Mouse (Mus musculus): ENCODE data around the gene Zbtb20.

The Zbtb20 gene

DNA sequence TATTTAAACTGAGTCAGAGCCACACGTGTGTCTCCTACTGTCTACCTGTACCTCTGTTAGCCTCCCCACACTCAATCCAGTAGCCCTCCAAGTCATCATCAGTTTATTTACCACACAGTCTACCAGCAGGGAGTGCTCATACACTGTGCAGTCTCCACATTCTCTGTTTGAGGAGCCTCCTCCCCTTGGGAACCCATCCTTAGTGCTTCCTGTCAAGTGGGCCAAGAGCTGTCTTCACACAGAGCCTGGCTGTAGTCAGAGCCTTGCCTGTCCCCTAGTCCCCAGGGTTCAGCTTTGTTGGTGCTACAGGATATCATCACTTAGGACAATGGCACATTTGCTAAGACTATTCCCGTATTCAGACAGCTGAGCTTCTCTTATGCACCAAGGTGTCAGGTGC, 519.1 kb downstream of the Zbtb20 start:
- in situ Hi-C loops (cut with MboI, MseI) = no loop called here

DNA sequence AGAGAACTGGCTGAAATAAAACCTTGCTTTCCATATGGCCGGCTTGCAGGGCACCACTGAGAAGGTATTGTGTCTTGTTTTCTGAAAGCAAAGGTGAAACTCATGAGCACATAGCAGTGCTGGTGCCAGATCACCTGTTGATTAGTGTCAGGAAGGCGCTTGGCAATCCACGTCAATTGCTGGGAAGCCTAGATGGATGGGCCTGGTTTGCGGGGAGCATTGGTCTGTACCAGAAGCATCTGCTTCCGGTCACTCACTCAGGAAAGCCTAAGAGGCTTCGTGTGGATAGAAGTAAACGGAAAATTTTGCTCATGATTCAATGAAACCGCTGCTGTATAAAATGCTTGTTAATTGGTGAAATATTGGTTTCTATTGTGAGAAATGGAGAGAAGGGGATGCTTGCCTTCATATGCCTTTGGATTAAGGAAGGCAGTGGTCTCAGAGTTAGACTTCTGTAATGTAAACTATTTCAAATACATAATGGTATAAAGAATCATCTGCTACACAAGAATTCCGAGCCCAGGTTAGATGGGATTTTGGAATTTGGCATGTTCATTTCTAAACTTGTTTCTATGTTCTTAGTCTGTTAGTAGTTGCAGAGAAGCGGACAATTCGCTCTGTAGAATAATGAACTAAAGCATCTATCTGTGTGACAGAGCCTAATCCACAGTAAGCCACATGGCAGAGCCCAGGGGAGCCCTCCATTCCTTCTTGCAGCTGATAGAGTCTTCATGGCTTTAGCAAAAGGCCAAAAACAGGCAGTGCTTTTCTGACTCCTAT, 521.4 kb downstream of the Zbtb20 start:
- in situ Hi-C loops (cut with MboI, MseI) = no loop called here

DNA sequence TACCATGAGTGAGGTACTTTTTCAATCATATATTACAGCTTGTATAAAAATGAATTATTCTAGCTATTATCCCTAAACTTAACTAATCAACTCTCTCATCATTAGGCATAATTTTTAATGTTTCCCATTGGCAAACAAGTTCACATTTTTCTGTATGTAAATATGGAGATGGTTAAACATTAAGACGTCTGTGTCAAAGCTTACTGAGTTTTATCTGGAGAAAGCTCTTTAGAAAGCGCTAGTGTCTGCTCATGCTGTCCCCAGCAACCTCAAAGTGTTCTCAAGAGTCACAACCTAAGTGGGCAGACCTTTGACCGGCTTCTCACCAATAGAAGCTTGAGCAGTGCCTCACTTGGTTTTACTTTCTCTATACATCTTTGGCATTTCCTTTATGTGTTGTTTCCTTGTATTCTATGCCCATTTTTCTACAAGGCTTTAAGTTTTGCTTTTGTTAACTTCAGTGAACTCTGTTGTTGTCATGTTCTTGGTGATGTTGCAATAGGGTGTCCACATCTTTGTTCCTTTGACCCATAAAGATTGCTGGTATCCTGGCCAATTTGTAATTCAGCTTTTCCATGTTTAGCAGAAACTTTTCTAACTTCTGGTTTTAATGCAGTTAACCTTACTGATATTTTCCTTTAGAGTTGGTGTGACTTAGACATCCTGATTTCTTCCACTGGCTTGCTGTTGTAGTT, 522.1 kb downstream of the Zbtb20 start:
- in situ Hi-C loops (cut with MboI, MseI) = no loop called here

DNA sequence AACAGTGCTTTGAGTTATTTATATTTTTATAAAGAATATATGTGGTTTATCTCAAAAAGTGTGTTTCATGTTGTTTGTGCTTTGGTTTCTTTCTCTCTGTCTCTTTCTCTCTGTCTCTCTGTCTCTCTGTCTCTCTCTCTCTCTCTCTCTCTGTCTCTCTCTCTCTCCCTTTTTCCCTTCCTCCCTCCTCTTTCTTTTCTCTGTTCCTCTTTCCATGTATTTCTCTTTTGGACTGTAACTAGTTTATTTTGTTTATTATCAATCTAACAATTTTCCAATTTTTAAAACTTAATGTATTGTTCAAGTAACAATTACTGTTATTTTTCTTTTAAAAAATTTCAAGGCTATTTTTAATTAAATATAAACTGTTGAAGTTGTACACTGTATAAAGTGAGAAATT, 523.7 kb downstream of the Zbtb20 start:
- in situ Hi-C loops (cut with MboI, MseI) = no loop called here

DNA sequence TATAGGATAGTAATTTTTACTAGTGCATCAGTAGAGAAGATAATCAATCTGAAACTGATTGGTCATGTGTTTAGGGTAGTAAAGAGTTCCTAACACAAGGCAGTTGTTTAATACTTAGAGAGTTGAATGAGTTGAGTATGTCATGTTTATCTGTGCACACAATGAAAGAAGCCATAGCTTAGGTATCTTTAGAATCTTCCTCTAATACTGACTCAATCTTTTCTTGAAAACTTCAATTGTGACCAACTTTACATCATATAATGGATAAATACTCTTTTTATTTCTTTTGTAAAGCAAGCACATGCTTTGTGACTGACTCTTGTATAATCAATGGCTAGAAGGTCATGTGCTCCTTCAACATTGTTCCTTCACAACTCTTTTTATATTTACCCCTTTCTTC, 524.4 kb downstream of the Zbtb20 start:
- in situ Hi-C loops (cut with MboI, MseI) = no loop called here

DNA sequence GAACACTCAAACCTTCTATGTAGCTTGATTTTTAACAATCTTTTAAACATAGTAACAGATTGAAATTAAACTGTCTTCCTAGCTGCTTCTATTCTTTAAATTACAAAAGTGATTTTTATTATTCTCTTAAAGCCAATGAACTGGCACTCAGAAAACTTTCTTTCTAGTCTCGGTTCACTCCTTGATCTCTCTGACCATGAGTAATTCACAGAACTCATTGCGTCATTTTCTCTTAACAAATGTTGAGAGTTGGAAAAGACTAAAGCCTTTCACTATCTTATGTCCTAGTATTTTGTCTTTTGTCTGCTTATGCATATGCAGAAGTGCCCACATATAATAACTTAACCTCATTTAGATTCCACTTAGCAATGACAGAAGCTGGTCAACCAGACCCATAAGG, 525.3 kb downstream of the Zbtb20 start:
- in situ Hi-C loops (cut with MboI, MseI) = no loop called here

DNA sequence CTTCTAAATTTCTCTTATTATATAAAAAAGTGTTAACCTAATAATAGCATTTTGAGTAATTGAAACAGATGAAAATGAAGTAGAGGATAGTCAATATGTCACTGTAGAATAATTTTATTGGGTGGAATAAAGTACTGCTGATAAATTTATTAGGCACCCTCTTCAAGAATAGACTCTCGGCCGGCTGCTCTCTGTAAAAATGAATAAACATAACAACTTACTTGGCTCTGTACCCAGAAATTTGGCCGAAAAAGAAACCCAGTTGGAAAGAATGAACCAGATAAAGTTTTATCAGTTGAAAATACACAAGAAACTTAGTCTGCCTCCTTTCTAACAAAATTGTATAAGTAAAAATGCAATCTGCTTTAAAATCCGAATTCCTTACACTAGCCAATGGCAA, 527.2 kb downstream of the Zbtb20 start:
- in situ Hi-C loops (cut with MboI, MseI) = no loop called here

DNA sequence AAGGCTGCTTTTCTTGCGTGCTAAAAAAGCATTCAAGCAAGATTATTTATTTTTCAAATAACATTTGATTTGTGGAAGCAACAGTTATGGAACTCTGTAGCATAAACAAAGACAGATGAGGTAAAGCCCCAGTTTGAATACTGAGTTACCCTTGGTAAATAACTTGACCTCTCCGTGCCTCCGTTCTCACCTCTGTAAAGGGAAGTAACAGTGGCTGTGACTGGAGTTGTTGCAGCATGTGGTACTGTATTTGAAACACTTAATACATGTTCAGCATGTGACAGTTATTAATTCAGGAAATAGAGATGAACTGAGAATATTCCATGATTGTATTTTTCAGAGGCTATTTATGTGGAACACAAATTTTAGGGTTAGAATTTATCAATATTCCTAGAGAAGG, 529.4 kb downstream of the Zbtb20 start:
- in situ Hi-C loops (cut with MboI, MseI) = no loop called here

DNA sequence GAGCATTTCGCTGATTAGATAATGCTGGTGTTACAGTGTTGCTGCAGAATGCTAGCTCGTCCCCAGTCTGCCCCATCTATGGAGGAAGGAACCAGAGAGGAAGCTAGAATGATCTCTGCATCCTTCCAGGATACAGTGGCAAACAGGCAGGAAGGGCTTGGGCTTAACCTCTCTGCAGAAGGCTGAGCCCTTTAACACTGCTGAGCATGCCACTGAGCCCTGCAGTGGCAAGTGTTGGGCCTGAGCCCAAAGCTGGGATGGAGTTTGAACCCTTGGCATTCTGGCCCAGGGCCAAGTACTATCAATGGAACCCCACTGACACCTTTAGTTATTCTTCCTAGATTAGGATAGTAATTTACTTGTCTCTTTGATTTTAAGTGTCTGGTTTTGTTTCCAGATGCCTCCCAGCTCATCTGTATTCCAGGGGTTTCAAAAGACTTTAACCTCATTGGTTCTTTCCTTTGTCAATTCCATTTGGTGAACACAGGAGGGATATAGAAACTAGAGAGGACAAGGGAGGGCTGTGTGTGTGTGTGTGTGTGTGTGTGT, 532.0 kb downstream of the Zbtb20 start:
- in situ Hi-C loops (cut with MboI, MseI) = no loop called here

DNA sequence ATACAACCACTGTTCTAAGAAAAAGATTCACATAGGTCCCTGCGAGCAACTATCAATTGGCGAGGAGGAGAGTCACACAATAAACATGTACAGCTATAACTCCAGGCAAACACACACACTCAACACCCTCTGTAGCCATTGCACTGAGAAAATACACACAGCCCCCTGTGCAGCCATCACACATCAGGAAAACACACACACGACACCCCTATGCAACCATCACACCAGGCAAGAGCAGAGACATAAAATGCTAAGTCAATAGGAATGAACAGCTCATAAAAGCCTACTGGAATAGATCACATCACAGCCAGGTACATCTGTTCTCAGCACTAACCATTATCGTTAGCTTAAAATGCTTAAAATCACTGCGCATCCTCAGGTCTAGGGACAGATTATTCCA, 532.9 kb downstream of the Zbtb20 start:
- in situ Hi-C loops (cut with MboI, MseI) = no loop called here

DNA sequence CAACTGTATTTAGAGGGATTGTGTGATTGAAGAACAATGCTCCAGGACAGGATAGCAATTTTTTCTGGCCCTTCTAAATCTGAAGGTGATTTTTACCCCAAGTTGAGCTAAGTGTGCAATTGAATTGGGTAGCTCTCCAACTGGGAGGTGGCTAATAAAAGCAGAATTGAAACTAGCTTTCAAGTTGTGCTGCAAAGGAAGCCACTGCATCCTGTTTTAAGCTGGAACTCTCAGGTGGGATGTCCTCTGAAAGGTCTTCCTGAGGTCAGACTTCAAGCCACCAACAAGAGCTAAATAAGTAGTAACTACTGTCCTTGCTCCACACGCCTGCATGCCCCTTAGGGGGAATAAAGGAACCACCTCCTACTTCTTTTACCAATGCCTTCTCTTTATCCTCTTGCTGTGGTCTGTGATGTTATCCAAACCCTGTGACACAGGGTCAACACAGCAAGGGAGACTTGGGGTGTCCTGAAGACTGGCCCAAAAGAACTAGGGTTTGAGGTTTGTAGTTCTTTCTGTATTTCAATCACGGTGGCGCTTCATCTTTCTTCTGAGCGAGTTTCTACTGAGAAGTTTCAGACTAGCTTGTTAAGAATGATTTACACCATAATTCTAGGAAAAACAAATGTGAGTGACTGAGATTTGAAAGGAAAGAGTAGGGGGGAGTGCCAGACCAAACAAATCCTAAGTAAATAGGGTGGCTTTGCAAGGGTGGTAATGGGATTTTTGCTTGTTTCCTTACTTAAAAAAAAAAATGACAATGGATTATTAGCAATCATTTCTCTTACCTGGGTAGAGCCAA, 533.6 kb downstream of the Zbtb20 start:
- in situ Hi-C loops (cut with MboI, MseI) = no loop called here

DNA sequence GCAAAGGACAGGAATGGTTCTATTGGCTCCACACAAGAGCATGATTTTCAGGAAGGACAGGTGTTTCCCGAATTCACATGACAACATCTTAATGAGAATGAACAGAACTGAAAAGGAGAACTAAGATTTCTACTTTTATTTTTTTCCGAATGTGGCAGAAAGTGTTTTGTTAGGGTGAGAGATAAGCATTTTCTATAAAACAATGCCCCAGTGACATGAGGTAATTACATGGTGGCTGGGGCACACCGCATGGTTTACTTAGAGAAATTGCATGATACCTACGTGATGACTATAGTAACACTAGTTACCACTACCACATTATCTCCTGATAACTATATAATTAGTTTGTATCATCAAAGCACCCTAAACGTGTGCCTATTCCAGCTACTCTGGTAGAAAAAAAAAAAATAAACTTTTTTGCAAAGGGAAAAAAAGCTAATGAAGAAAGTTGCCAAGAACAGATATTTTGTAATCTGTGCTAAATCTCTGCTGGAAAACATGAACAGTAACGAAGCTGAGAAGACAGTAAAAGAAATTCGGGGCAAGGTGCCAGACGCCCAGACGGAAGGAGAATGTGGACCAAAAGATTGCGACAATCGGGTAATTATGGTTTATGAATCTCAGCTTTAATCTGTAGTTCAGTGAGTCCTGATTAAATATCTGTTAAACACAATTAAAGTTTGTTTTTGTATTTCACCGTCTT, 534.4 kb downstream of the Zbtb20 start:
- in situ Hi-C loops (cut with MboI, MseI) = no loop called here

DNA sequence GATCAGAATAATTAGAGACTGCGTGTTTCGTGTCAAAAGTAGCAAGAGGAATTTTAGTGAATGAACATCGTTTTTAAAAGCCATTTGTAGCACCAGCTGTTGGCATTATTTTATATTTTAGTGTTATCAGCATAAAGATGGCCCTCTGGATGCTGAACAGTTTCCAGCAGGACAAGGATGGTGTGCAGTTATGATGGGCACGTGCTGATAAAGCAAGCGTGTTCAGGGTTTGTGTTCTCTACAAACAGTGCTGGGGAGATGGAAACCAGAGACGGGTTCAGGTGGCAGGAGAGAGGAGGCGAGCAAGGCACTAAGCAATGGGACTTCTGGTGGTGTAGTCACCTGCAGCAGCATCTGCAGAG, 534.9 kb downstream of the Zbtb20 start:
- in situ Hi-C loops (cut with MboI, MseI) = no loop called here

DNA sequence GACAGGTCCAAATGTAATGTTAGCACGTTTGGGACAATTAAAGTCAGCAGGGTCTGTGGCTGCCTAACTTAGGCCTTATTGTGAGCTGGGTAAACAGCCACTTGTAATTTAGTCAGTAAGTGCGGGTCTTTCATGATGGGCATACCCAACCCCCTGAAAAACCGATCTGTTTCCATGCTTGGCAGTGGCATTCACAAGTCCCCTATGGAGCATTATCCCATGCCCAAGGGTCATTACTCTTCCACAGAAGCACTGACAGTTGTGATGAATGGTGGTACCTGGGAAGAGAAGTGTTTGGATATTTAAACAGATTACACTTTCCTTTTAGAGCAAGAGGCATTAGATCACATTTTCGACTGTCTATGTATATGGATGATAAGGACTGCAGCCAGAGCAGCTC, 540.2 kb downstream of the Zbtb20 start:
- in situ Hi-C loops (cut with MboI, MseI) = no loop called here

DNA sequence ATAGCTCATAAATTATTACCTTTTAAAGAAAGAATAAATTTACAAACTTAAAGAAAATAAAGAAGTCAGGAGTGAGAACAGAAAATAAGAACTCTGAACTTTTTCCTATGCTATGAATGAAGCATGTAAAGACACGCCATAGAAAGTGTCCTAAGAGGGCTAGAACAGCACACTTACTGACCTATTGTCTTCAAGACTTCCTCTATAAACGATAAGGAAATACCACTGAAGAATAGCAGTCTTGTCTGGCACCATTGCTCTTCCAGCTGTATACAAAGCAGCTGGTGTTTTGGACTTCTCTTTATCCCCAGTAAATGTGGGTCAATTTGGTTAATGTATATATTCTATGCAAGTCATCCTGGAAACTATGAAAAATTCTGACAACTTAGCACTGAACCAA, 544.2 kb downstream of the Zbtb20 start:
- in situ Hi-C loops (cut with MboI, MseI) = no loop called here

DNA sequence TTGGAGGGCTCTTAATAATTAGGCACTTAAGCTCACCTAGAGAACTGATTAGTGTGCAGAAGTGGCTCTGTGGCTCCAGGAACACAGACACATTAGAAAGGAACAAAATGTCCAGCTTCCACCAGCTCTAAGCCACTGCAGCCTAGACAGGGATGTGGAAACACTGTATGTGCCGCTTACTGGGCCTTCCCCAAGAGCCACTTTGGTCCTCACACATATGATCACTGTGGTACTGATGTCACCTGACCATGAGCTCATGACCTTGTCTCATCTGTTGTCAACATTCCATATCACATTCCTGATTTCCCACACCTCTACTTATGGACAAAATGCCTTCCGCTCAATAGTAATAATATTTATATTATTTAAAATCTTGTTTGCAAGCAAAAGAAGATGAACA, 553.3 kb downstream of the Zbtb20 start:
- in situ Hi-C loops (cut with MboI, MseI) = no loop called here

DNA sequence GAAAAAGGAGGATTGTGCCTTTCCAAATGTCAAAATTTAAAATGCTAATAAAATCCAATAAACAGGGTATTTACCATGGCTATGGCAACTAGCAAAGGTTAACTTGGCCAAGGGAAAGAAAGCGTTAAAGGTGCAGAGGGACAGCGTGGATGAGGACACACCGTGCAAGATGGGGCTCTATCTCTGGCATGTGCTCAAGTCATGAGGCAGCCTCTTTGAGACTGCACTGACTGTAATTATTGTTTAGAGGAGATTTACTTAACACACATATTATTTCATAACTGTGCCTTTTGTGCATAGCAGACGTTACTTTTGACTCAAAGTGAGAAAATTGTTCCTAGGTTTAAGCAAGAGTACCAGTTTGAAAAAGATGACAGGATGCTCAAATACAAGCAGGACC, 554.3 kb downstream of the Zbtb20 start:
- in situ Hi-C loops (cut with MboI, MseI) = no loop called here

DNA sequence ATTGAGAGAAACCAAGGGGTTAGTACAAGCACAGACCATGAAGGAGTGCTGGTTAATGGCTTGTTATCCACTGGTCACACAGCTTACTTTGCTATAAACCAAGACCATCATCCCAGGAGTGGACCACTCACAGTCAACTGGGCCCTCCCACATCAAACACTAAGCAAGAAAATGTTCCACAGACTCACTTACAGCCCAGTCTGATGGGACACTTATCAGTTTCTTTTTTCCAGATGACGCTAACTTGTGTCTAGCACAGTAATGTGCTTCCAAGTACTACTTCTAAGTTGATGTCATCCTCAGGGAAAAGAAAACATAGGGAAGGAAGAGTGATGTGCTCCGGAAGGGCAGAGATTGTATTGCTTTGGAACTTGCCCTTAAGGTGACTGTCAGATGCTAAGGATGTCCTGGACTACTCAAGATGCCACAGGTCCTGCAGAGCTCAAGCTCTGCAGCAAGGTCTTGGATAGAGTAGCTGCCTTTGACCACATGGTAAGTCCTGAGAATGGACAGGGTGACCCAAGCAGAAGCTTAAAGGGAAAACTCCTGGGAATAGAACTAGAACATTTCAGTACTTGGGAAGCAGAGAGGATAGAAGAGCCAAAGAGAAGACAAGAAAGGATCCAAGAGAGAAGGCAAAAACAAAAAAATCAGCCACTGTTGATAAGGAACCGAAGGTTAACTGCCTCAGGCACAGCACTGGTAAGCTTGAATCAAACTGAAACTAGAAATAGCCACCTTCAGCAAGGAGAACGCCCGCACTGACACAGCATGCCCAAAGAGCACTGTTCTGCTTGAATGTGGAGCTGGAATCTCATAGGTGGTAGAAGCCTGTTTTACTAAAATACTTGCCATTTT, 556.1 kb downstream of the Zbtb20 start:
- in situ Hi-C loops (cut with MboI, MseI) = no loop called here

DNA sequence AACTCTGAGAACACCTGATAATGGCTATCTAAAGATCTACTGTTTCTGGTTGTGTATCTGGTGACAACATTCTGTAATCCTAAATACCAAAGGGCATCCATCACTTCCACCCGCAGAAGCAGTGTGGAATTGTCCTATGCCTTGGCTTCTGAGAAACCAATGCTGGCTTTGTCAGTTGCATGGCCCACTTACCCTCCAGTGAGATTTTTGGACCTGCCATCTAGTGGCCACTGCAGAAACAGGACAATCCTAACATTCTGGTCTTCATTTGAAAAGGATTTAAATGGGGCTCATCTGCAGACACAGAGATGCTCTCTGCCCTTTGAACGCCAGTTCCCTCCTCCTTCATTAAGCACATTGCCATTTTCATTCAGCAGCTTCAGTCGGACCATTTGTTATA, 559.3 kb downstream of the Zbtb20 start:
- in situ Hi-C loops (cut with MboI, MseI) = no loop called here

DNA sequence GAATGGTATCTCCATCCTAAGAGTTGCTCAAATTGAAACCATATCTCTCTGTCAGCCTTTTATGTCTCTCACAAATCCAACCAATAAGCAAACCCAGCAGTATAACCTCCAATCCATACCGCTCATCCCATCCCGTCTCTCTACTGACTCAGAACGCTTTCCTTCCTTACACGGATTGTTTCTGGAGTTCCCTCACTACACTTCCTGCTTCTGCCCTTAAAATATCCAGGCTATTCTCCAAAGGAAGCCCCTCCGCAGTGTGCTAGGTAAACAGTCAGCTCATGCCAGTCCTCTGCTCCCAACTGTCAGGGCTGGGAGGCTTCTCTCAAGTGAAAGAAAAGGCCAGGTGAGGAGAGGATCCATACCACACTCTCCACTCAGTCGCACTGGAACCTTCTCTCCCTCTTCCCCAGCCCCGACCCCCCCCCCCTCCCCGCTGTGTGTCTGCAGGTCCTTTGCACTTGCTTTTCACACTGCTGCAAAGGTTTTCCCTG, 563.2 kb downstream of the Zbtb20 start:
- in situ Hi-C loops (cut with MboI, MseI) = no loop called here

DNA sequence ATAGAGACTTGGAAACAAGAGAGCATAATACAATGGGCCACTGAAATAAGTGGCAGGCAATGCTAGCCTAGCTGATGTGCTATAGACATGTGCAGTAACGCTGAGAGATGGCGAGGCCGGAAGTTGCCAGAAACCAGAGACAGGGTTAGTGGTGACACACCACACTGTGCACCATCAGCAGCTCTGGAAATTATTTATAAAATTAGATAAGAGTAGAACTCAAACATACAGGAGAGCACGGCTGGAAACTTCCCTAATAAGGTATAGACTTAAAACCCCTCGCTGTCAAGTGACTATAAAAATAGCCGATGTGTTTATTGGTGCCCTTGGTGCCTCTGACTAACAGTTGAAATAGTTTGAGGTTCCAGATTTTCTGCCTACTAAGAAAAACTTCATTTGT, 565.7 kb downstream of the Zbtb20 start:
- in situ Hi-C loops (cut with MboI, MseI) = no loop called here

All from T-helper 1 cell (primary cell).